8 mouse cellular contexts compared by ENCODE assay signal in genomic region chr5:110230780-110231461, GRCm38 (mm10). TPM values are rescaled to one million over a fixed set of nuclear protein-coding genes. Genes with fewer than 3 reads are reported as not detected.
DNase-seq lines count a peak whose midpoint lies in the region; ATAC-seq lines count a peak whose summit lies in the region.

TSS of gene Ankle2 (plus strand) at chr5:110231004.

- H3K4me1 ChIP-seq in hindbrain, embryonic 16.5 days (ENCODE audit: control insufficient read depth, insufficient read depth, low read depth, low read length), result peaks cover 15% of the 10 kb centered on the region

- peak within 1 kb of the TSS; percentile 71 for H3K4me2 ChIP-seq in hindbrain, embryonic 16.5 days (ENCODE audit: low read length)

- H3K4me3 ChIP-seq in hindbrain, embryonic 16.5 days (ENCODE audit: low read length), result peak within 1 kb of the TSS; percentile 100
- peak within 1 kb of the TSS; percentile 72 for H3K4me3 ChIP-seq in macrophage (ENCODE audit: inconsistent target)

- under 1% methylated on average over 62 of the region's 81 CpGs for WGBS in hindbrain, embryonic 16.5 days
- WGBS in macrophage (ENCODE audit: missing documents), result 2% methylated on average over 79 of the region's 81 CpGs

- DNase-seq in T-cell, adult 2 months (ENCODE audit: low spot score), result peak; percentile 92
- peak; percentile 91 to 94 for DNase-seq in cerebellum, postnatal 36 days
- peak; percentile 90 for DNase-seq in gastrocnemius, adult 18-20 months (ENCODE audit: low spot score)
- peak; percentile 87 to 90 for DNase-seq in left cerebral cortex, adult 18-20 months (ENCODE audit: low spot score in 2 of 2)
- DNase-seq in right cerebral cortex, adult 18-20 months, result peak; percentile 91
- peak; percentile 65 for DNase-seq in urinary bladder, postnatal 10 days (ENCODE audit: low spot score)

- peaks cover 9% of the 10 kb centered on the region for H3K36me3 ChIP-seq in hindbrain, embryonic 16.5 days (ENCODE audit: control insufficient read depth, insufficient read depth, low read length)
- peaks cover 28% of the 10 kb centered on the region for H3K36me3 ChIP-seq in macrophage (ENCODE audit: inconsistent target)

- H3K27me3 ChIP-seq in hindbrain, embryonic 16.5 days (replicated peaks; ENCODE audit: control insufficient read depth, insufficient read depth, low read length), result no peaks in the 10 kb centered on the region

- H3K9me3 ChIP-seq in hindbrain, embryonic 16.5 days (ENCODE audit: control insufficient read depth, low read length), result no peaks in the 10 kb centered on the region

- ATAC-seq in hindbrain, embryonic 16.5 days, result peak; percentile 98

- peaks cover 44% of the 10 kb centered on the region for H3K79me2 ChIP-seq in macrophage (ENCODE audit: inconsistent target)

- peak within 1 kb of the TSS; percentile 93 for H3K27ac ChIP-seq in hindbrain, embryonic 16.5 days (ENCODE audit: low read depth, low read length)
- H3K27ac ChIP-seq in macrophage, result peak within 1 kb of the TSS; percentile 46

- H3K9ac ChIP-seq in hindbrain, embryonic 16.5 days (ENCODE audit: low read depth, low read length), result peak within 1 kb of the TSS; percentile 99

RNA-seq across cellular contexts. Expression of gene Ankle2, which starts in this region (rescaled TPM):
- total RNA-seq in gastrocnemius, adult 18-20 months (2021), result 10 to 100 TPM; 29.7 to 30.3 TPM
- polyA plus RNA-seq in hindbrain, embryonic 16.5 days (2015; fragmentation: Nextera tagmentation; extraction: Ambion mirVana), result 17.2 and 18.2 TPM in 2 replicates
- total RNA-seq in left cerebral cortex, adult 18-20 months (2021), result 10 to 100 TPM; 41.8 to 45.2 TPM
- 100 to 1,000 TPM in 2 of 26 experiments, 10 to 100 TPM in 24; 10.9 to 103 (median 65.8) TPM for total RNA-seq in macrophage (2018; cell fraction: chromatin; rRNA removed)
- 10 to 100 TPM; 28.5 to 85.5 (median 49.6) TPM for total RNA-seq in macrophage (2018; cell fraction: cytosol; rRNA removed)
- total RNA-seq in macrophage (2018; cell fraction: nucleus; rRNA removed), result 100 to 1,000 TPM in 2 of 26 experiments, 10 to 100 TPM in 24; 22.2 to 116 (median 68.2) TPM
- polyA plus RNA-seq in macrophage (2018), result 22.8 to 37.6 TPM (median 32.0 TPM) in 3 replicates

Comparison
In these comparisons a context has a peak if more than half of its experiments do, and no peak if none do; other contexts are left out.
1. Peak in every context shown above with its lines: DNase-seq, ATAC-seq, H3K4me3 ChIP-seq and H3K27ac ChIP-seq.